Mouse (Mus musculus) heart, embryonic 16.5 days (tissue): ENCODE results near the gene Socs2. TPM values are rescaled to one million over a fixed set of nuclear protein-coding genes. Genes with fewer than 3 reads are reported as not detected.
"Not testable (repeated sequence)": the region's sequence is repeated elsewhere in the genome, so short reads cannot be mapped to it uniquely, and the experiment has no call there.

Experiments used
- ATAC-seq: fragments of 200-750 bp; cut with Nextera tagmentation; replicated peaks from 2 replicates; pipeline ENCODE4 v1.8.0; 2017; ENCODE audit warnings: moderate number of reproducible peaks; ENCODE audit not compliant: insufficient read depth, low FRiP score; ENCODE audit errors: extremely low read depth
- H3K27ac ChIP-seq: fragments of 300-500 bp; sonication (generic); 2 replicates; pipeline ENCODE4 v1.5.1; 2014; ENCODE audit warnings: mild to moderate bottlenecking, low read length, control low read depth, moderate library complexity
- H3K27me3 ChIP-seq: fragments of 300-500 bp; sonication (generic); 2 replicates; pipeline ENCODE4 v1.6.1; 2014; ENCODE audit warnings: low read length, mixed read lengths; ENCODE audit not compliant: control insufficient read depth, insufficient read depth
- H3K36me3 ChIP-seq: fragments of 300-500 bp; sonication (generic); 2 replicates; pipeline ENCODE4 v1.6.1; 2014; ENCODE audit not compliant: control insufficient read depth, insufficient read depth
- H3K4me1 ChIP-seq: fragments of 300-500 bp; sonication (generic); 2 replicates; pipeline ENCODE4 v1.6.1; 2014; ENCODE audit warnings: low read length, mixed read lengths; ENCODE audit not compliant: control insufficient read depth, insufficient read depth
- H3K4me2 ChIP-seq: fragments of 300-500 bp; sonication (generic); 2 replicates; pipeline ENCODE4 v1.6.1; 2014; ENCODE audit warnings: low read depth, mild to moderate bottlenecking, control low read depth, low read length
- H3K4me3 ChIP-seq: fragments of 300-500 bp; sonication (generic); 2 replicates; pipeline ENCODE4 v1.5.1; 2014; ENCODE audit warnings: mild to moderate bottlenecking, control low read depth, low read length
- H3K9ac ChIP-seq: fragments of 300-500 bp; sonication (generic); 2 replicates; pipeline ENCODE4 v1.6.1; 2014; ENCODE audit warnings: low read length, control low read depth
- H3K9me3 ChIP-seq: fragments of 300-500 bp; sonication (generic); replicated peaks from 2 replicates; pipeline ENCODE4 v1.6.1; 2016; ENCODE audit warnings: low read length; ENCODE audit not compliant: control insufficient read depth
- WGBS: fragments of 180-500 bp; shearing (Covaris S2); extraction: QIAGEN DNeasy Blood & Tissue Kit; methylation state at CpG from one replicate; pipeline ENCODE4 v1.1.7; 2014; 5-methylcytosine and 5-hydroxymethylcytosine counted together
- polyA plus RNA-seq: library from polyadenylated mRNA; unstranded; fragments of >200 nt; fragmentation: Nextera tagmentation; extraction: Ambion mirVana; gene quantifications from 2 replicates; pipeline ENCODE4 v1.2.1, GENCODE M21; 2015

The Socs2 gene
- polyA plus RNA-seq, 1 experiment from 2014 or later, result 33.9 TPM

DNA sequence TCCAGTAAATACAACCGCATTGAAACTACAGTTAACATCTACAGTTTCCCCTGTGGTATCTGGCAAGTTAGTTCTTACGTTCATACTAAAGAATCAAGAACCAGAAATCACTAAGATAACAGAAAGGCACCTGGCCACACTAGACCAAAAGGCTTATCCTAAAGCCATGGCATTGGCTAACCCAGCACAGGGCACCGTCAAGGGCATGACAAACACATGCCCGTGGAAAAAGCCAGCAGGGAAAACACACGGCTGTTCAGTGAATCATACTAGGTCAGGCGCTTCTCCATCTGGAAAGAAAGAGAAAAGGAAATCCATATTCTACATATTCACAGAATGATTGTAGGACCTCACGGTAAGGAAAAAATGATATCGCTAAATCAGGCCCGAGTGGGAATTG is 26.1 kb downstream of the Socs2 start:
- 87% methylated on average over 9 of the region's 9 CpGs for WGBS
- H3K9me3 ChIP-seq, result no peaks in the 10 kb centered on the region
- H3K4me2 ChIP-seq, result no peak overlapping the region
- no peak overlapping the region for H3K27ac ChIP-seq
- H3K9ac ChIP-seq, result no peak overlapping the region
- peaks cover 8% of the 10 kb centered on the region; the same call in 1 of the 2 replicates for H3K4me1 ChIP-seq
- H3K4me3 ChIP-seq, result no peak overlapping the region
- no peaks in the 10 kb centered on the region for H3K36me3 ChIP-seq
- ATAC-seq, result no peak
- H3K27me3 ChIP-seq, result no peaks in the 10 kb centered on the region

DNA sequence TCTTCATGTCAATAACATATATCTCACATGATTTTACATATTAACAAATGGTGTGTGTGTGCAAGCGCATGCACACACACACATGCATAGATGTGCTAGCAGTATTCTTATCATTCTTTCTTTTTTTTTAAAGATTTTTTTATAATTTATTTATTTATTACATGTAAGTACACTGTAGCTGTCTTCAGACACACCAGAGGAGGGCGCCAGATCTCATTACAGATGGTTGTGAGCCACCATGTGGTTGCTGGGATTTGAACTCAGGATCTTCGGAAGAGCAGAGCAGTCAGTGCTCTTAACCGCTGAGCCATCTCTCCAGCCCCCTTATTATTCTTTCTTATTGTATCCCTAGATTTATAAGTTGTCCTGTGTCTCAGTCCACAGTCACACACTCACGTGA is 27.2 kb downstream of the Socs2 start:
- H3K36me3 ChIP-seq, H3K4me2 ChIP-seq, H3K4me1 ChIP-seq, H3K27ac ChIP-seq, ATAC-seq, H3K9ac ChIP-seq, H3K9me3 ChIP-seq, H3K27me3 ChIP-seq, H3K4me3 ChIP-seq: not testable (repeated sequence)
- WGBS, result 96% methylated on average over 5 of the region's 5 CpGs

DNA sequence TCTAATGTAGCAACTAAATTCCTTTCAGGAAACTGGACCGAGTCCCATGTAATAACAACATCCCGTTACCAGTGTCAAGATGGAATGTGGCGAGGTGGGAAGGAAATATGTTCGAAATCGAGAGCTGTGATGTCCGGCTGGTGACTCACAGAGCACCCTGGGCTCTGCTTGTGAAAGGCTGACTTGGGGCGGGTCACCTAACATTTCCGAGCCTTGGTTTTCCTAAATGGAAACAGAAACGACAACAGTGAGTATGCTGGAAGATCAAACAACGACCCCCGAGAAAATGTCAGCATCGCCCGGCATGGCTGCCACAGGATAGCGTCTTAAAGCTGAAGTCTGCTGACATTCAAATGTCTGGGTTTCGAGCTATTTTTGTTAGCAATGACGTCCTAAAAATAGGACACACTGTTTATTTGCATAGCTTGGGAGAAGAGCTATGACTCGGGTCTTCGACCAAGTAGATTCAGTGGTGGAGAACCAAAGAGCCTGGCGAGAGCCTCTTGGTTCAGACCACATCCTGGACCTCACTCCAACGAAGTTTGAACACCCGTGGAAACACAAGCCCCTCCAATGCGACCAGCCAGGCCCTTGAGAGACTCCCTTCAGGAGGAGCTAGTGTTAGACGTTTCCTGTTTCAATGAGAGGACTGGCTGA is 28.0 kb downstream of the Socs2 start:
- Histone ChIP-seq H3K4me2 (peak overlapping the region; percentile 56), H3K27ac (peak overlapping the region; percentile 41), H3K9ac (peak overlapping the region; percentile 13; the same call in 1 of the 2 replicates), H3K4me3 (peak overlapping the region; percentile 23), H3K9me3 (no peaks in the 10 kb centered on the region), H3K4me1 (0 out of 2 replicates have a peak, but pooled peaks cover 3% of the 10 kb centered on the region), H3K36me3 (no peaks in the 10 kb centered on the region), H3K27me3 (no peaks in the 10 kb centered on the region)
- ATAC-seq, result 0 out of 2 replicates have a peak, but pooled peaks have one; percentile 52
- 28% methylated on average over 23 of the region's 23 CpGs for WGBS

DNA sequence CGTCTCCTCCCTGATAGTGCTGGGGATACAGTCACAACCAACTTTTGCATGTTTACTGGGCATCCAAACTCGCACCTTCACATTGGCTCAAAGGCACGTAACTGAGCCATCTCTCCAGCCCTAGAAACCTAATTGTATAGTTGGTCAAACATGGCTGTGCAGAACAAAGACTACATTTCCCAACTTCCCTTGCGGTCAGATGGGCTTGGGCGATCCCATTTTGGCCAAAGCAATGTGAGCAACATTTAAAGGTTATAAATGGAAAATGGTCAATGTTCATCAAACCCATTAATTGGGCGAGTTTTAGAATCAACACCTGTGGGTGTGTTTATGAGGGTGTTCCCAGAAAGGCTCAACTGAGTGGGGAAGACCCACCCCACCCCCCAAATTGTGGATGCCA is 30.5 kb downstream of the Socs2 start:
- WGBS, result 88% methylated on average over 6 of the region's 6 CpGs
- Histone ChIP-seq H3K4me1 (0 out of 2 replicates have a peak, but pooled peaks cover 3% of the 10 kb centered on the region), H3K9me3 (no peaks in the 10 kb centered on the region), H3K9ac (no peak overlapping the region), H3K4me3 (no peak overlapping the region), H3K36me3 (no peaks in the 10 kb centered on the region), H3K4me2 (no peak overlapping the region), H3K27ac (no peak overlapping the region), H3K27me3 (no peaks in the 10 kb centered on the region)
- no peak for ATAC-seq

DNA sequence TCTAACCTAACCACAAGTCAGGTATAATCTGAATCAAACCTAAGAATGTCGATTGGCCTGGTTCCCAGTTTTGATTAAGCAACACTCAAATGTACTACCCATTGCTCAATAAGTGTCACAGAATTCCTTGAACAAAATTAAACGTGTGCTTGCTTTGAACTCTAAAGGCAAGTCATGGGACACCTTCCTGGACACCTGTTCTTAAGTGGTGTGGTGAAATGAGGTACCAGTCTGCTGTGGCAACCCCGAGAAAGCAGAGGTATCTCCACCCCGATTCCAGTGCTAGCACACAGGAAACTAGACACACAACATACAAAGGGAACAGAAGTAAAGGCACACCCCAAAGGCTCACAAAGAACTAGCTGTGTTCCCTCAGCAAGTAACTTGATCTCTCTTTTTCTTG is 31.2 kb downstream of the Socs2 start:
- 54% methylated on average over 4 of the region's 4 CpGs for WGBS
- Histone ChIP-seq H3K4me3 (no peak overlapping the region), H3K27ac (no peak overlapping the region), H3K27me3 (no peaks in the 10 kb centered on the region), H3K4me1 (0 out of 2 replicates have a peak, but pooled peaks cover 3% of the 10 kb centered on the region), H3K36me3 (no peaks in the 10 kb centered on the region), H3K9ac (no peak overlapping the region), H3K9me3 (no peaks in the 10 kb centered on the region; the same call in 1 of the 2 replicates), H3K4me2 (no peak overlapping the region)
- ATAC-seq, result no peak

DNA sequence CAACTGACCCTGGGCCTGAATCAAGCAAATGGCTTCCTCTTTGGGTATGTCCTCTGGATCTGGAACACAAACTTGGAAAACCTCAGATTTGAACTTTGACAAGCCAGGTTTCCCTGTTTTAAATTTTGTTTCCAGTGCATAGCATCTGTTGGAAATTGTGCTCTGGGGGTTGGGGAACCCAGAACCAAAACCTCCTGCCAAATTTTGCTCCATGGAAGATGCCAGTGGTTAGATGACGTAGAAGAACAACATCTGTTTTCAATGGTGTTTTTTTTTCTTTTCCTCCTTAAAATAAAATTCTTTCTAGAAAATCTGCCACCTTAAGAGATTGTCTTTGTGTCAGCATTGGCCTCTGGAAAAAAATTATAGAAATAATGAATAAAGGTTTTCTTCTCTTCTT is 31.9 kb downstream of the Socs2 start:
- Histone ChIP-seq H3K27me3 (no peaks in the 10 kb centered on the region), H3K36me3 (no peaks in the 10 kb centered on the region), H3K27ac (no peak overlapping the region), H3K4me1 (0 out of 2 replicates have a peak, but pooled peaks cover 3% of the 10 kb centered on the region), H3K4me2 (no peak overlapping the region), H3K9ac (no peak overlapping the region), H3K9me3 (no peaks in the 10 kb centered on the region; the same call in 1 of the 2 replicates), H3K4me3 (no peak overlapping the region)
- ATAC-seq, result no peak
- 87% methylated on average over 1 of the region's 1 CpGs for WGBS

DNA sequence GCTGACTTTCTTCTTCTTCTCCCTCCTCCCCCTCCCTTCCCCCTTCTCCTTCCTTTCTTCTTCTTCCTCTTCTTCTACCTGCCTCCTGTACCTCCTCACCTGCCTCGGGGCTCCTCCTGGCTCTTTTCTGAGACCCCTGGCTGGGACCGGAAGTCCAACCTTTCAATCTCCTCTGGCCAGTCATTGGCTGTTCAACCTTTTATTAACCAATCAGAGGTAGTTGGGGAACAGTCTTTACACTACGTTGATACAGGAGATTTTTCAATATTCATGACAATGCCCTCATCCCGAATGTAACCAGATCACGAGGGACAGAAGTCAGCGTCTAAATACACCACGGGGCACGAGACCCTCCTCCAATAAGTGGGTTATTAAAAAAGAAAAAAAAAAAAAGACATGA is 32.5 kb downstream of the Socs2 start:
- WGBS, result 81% methylated on average over 8 of the region's 8 CpGs
- Histone ChIP-seq H3K4me1 (0 out of 2 replicates have a peak, but pooled peaks cover 3% of the 10 kb centered on the region), H3K27me3 (no peaks in the 10 kb centered on the region), H3K4me2 (no peak overlapping the region), H3K9ac (no peak overlapping the region), H3K9me3 (no peaks in the 10 kb centered on the region; the same call in 1 of the 2 replicates), H3K36me3 (no peaks in the 10 kb centered on the region), H3K27ac (no peak overlapping the region), H3K4me3 (no peak overlapping the region)
- ATAC-seq, result no peak

DNA sequence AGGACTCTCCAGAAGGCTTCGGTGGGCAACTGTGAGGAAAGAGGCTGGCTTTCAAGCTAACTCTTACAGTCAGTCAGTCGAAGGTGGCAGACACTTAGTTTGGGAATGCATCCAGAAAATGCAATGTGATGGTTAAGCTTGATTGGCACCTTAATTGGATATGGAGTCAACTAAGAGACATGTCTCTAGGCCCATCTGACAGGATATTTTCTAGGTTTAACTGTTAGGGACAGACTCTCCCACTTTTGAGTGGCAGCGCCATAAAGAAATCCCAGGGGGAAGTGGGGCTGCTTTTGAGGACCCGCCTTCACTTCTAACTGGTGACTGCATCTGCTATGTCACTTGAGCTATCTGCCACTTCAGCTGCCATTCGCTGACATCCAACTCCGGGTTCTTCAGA is 43.6 kb downstream of the Socs2 start:
- H3K9me3 ChIP-seq, result peaks cover 10% of the 10 kb centered on the region
- H3K36me3 ChIP-seq, result no peaks in the 10 kb centered on the region
- no peak for ATAC-seq
- WGBS, result 87% methylated on average over 6 of the region's 6 CpGs
- H3K4me3 ChIP-seq, result no peak overlapping the region
- H3K27me3 ChIP-seq, result no peaks in the 10 kb centered on the region
- H3K27ac ChIP-seq, result no peak overlapping the region
- no peak overlapping the region for H3K9ac ChIP-seq
- H3K4me2 ChIP-seq, result no peak overlapping the region
- no peaks in the 10 kb centered on the region for H3K4me1 ChIP-seq

DNA sequence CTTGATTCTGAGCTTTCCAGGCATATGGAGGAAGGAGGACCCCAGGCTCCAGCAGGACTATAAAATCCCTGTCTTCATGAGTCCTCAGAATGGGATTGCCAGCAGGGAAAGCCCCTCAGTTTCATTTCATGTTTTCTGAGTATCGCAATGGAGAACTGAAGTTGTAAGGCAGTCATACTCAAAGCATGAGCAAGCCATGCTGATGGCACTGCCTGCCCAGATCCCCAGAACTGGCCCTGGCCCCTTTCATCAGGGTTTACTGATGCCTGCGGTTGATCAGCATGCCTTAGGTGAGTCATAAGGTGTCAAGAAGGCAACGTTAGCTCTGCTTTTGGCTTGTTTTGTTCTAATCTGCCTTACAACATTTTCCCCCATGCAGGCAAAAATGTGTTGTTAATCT is 45.0 kb downstream of the Socs2 start:
- peaks cover 2% of the 10 kb centered on the region; the same call in 1 of the 2 replicates for H3K9me3 ChIP-seq
- H3K27ac ChIP-seq, result no peak overlapping the region
- H3K36me3 ChIP-seq, result no peaks in the 10 kb centered on the region
- no peaks in the 10 kb centered on the region for H3K27me3 ChIP-seq
- H3K4me1 ChIP-seq, result no peaks in the 10 kb centered on the region
- H3K4me2 ChIP-seq, result no peak overlapping the region
- no peak overlapping the region for H3K4me3 ChIP-seq
- H3K9ac ChIP-seq, result no peak overlapping the region
- ATAC-seq, result no peak
- WGBS, result 73% methylated on average over 3 of the region's 3 CpGs
